ENCODE assay signal across 22 mouse cellular contexts in the genomic region with DNA sequence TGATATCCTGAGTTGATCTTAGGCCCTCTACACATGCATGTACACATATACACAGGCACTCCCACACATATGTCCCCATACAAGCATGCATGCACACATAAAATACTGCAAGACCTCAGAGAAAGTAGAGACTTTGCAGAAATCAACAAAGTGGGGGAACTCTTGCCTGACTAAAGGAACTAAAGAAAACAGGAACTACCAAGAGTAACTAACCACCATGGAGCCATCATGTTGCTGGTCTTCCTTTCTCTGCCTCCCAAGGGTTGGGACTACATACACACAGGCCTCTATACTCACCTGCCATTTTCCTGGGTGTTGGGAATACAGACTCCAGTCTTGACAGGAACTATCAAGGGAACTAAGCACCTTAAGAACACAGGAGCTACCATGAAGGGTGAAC. TPM values are rescaled to one million over a fixed set of nuclear protein-coding genes. Genes with fewer than 3 reads are reported as not detected.
DNase-seq lines count a peak whose midpoint lies in the region; ATAC-seq and TF ChIP-seq lines count a peak whose summit lies in the region.
"Had no signal": no experiment of that assay in that cellular context is flagged by ENCODE, and none has a peak within 500 bp of the region (broad histone marks: within the 10 kb centered on the region; RNA-seq: fewer than 3 reads in every experiment).

No protein-coding gene starts in this region.

- no peaks in the 10 kb centered on the region for H3K36me3 ChIP-seq in spleen, adult 2 months (ENCODE audit: control insufficient read depth, insufficient read depth, low read length)
- H3K36me3 ChIP-seq: embryonic facial prominence, embryonic 13.5 days; G1E; heart, embryonic 13.5 days; hindbrain, embryonic 13.5 days had no signal

- ATAC-seq in common myeloid progenitor, adult 5-6 weeks (replicated peaks; ENCODE audit: low read depth, poor library complexity, severe bottlenecking): peak; percentile 45; the same call in 1 of the 2 replicates
- ATAC-seq in megakaryocyte, adult 5-6 weeks (ENCODE audit: poor library complexity, severe bottlenecking): peak; percentile 55
- ATAC-seq: CD4-positive, CD25-positive, alpha-beta regulatory T cell, adult 4 months; forebrain, embryonic 13.5 days; forebrain, postnatal 0 days; hindbrain, postnatal 0 days had no signal

- peak overlapping the region; percentile 30; the same call in 1 of the 2 replicates for H3K27ac ChIP-seq in spleen, adult 2 months (ENCODE audit: insufficient read depth, low read length)
- H3K27ac ChIP-seq: embryonic facial prominence, embryonic 13.5 days; forebrain, embryonic 13.5 days; heart, embryonic 13.5 days; hindbrain, embryonic 13.5 days; hindbrain, postnatal 0 days had no signal

- H3K4me3 ChIP-seq in spleen, adult 2 months (ENCODE audit: extremely low read depth, insufficient read depth, insufficient read length): no peak overlapping the region
- no peak overlapping the region for H3K4me3 ChIP-seq in lung, adult 2 months (replicated peaks; ENCODE audit: extremely low read depth, low read depth, low read length)
- H3K4me3 ChIP-seq: embryonic facial prominence, embryonic 13.5 days; forebrain, embryonic 13.5 days; heart, embryonic 13.5 days; hindbrain, embryonic 13.5 days had no signal

- TF ChIP-seq CTCF in spleen, adult 2 months (IDR thresholded peaks at IDR 0.05; ENCODE audit: extremely low read depth, insufficient read depth, insufficient read length, insufficient replicate concordance): no peak
- no peak for TF ChIP-seq CTCF in lung, adult 2 months (IDR thresholded peaks at IDR 0.05; ENCODE audit: insufficient read depth, low read length)

- no peaks in the 10 kb centered on the region for H3K27me3 ChIP-seq in spleen, adult 2 months (ENCODE audit: control insufficient read depth, insufficient read depth, low read length)
- H3K27me3 ChIP-seq: embryonic facial prominence, embryonic 13.5 days; hindbrain, embryonic 13.5 days had no signal

- DNase-seq in spleen, adult 2 months (ENCODE audit: low read depth in 1 of 2, low spot score in 2 of 2): no peak
- no peak for DNase-seq in spleen, postnatal 14 days (ENCODE audit: low spot score in 2 of 2)
- no peak for DNase-seq in left cerebral cortex, postnatal 25 days (ENCODE audit: low spot score in 2 of 2)
- no peak for DNase-seq in right cerebral cortex, postnatal 4 days
- no peak for DNase-seq in lung, adult 2 months
- DNase-seq: adrenal gland, postnatal 10 days; cerebellum, adult 11-12 months; cerebellum, adult 9-10 months; cerebellum, postnatal 25 days; forebrain, postnatal 0 days; gastrocnemius, postnatal 14 days; heart, adult 11 months; heart, postnatal 36 days had no signal

- peaks cover 30% of the 10 kb centered on the region for H3K4me1 ChIP-seq in spleen, adult 2 months (ENCODE audit: control insufficient read depth, insufficient read depth, insufficient read length)
- H3K4me1 ChIP-seq in lung, adult 2 months (ENCODE audit: control insufficient read depth, insufficient read depth, low read length): peaks cover 9% of the 10 kb centered on the region
- H3K4me1 ChIP-seq: embryonic facial prominence, embryonic 13.5 days; forebrain, embryonic 13.5 days had no signal

- TF ChIP-seq POLR2A in spleen, adult 2 months (IDR thresholded peaks at IDR 0.05; ENCODE audit: low read depth, low read length): no peak
- TF ChIP-seq POLR2A in lung, adult 2 months (IDR thresholded peaks at IDR 0.05; ENCODE audit: borderline replicate concordance, extremely low read depth, low read depth, low read length): no peak

- intact Hi-C loops in left cerebral cortex, postnatal 25 days (cut with DNase I): no loop called here

RNA-seq across cellular contexts. Expression of a gene that starts 5.4 kb away (rescaled TPM):
- 64.9 and 81.3 TPM in 2 replicates for polyA plus RNA-seq in spleen, adult 2 months (2012; rRNA removed)
- 14.2 and 18.7 TPM in 2 replicates for total RNA-seq in common myeloid progenitor, adult 5-6 weeks (2017)
- total RNA-seq in megakaryocyte, adult 5-6 weeks (2015): 12.7 and 14.9 TPM in 2 replicates
- 23.5 and 23.6 TPM in 2 replicates for total RNA-seq in megakaryocyte, adult 5-6 weeks (2017)
- 10 to 100 TPM; 43.0 to 43.9 TPM for total RNA-seq in left cerebral cortex, postnatal 25 days (2021)
- 408 and 425 TPM in 2 replicates for polyA plus RNA-seq in lung, adult 2 months (2012; rRNA removed)
- polyA plus RNA-seq: G1E had no signal
